Mouse (Mus musculus) embryonic facial prominence, embryonic 12.5 days (tissue): ENCODE measurements around the gene Pptc7. TPM values are rescaled to one million over a fixed set of nuclear protein-coding genes. Genes with fewer than 3 reads are reported as not detected.

ENCODE experiments used
- ATAC-seq: fragments of 200-750 bp; cut with Nextera tagmentation; 2 replicates; pipeline ENCODE4 v1.8.0; 2017; ENCODE audit not compliant: insufficient number of reproducible peaks, insufficient read depth, low FRiP score, low TSS enrichment
- H3K27ac ChIP-seq: fragments of 300-500 bp; sonication (generic); 2 replicates; pipeline ENCODE4 v1.5.1; 2016; ENCODE audit warnings: mild to moderate bottlenecking
- H3K27me3 ChIP-seq: fragments of 300-500 bp; sonication (generic); 2 replicates; pipeline ENCODE4 v1.6.1; 2016; ENCODE audit warnings: mild to moderate bottlenecking, moderate library complexity
- H3K36me3 ChIP-seq: fragments of 300-500 bp; sonication (generic); 2 replicates; pipeline ENCODE4 v1.6.1; 2016; ENCODE audit warnings: mild to moderate bottlenecking
- H3K4me1 ChIP-seq: fragments of 300-500 bp; sonication (generic); 2 replicates; pipeline ENCODE4 v1.6.1; 2016
- H3K4me2 ChIP-seq: fragments of 300-500 bp; sonication (generic); replicated peaks from 2 replicates; pipeline ENCODE4 v1.6.1; 2016; ENCODE audit warnings: mild to moderate bottlenecking, moderate library complexity
- H3K4me3 ChIP-seq: fragments of 300-500 bp; sonication (generic); 2 replicates; pipeline ENCODE4 v1.5.1; 2016; ENCODE audit warnings: mild to moderate bottlenecking
- H3K9ac ChIP-seq: fragments of 300-500 bp; sonication (generic); 2 replicates; pipeline ENCODE4 v1.6.1; 2016; ENCODE audit warnings: mild to moderate bottlenecking, moderate library complexity
- H3K9me3 ChIP-seq: fragments of 300-500 bp; sonication (generic); 2 replicates; pipeline ENCODE4 v1.6.1; 2016; ENCODE audit warnings: mild to moderate bottlenecking, moderate library complexity
- WGBS: fragments of 180-500 bp; shearing (Covaris S2); methylation state at CpG from one replicate; pipeline ENCODE4 v1.1.7; 2016; 5-methylcytosine and 5-hydroxymethylcytosine counted together
- polyA plus RNA-seq: library from polyadenylated mRNA; unstranded; fragments of >200 nt; fragmentation: Nextera tagmentation; extraction: Ambion mirVana; gene quantifications from 2 replicates; pipeline ENCODE4 v1.2.1, GENCODE M21; 2016

The Pptc7 gene
- polyA plus RNA-seq = 11.9 and 12.0 TPM in 2 replicates

GRCm38 (mm10) chr5:122284183-122285028 is at the start of gene Pptc7:
Gene Pptc7, plus strand, starts transcription at chr5:122284365.
- H3K4me2 ChIP-seq = peak within 1 kb of the TSS; percentile 96
- no peaks in the 10 kb centered on the region for H3K27me3 ChIP-seq
- H3K4me3 ChIP-seq = peak within 1 kb of the TSS; percentile 97
- H3K9me3 ChIP-seq = no peaks in the 10 kb centered on the region
- H3K36me3 ChIP-seq = 0 out of 2 replicates have a peak, but pooled peaks cover 14% of the 10 kb centered on the region
- peak; percentile 84 for ATAC-seq
- 0 out of 2 replicates have a peak within 1 kb of the TSS, but pooled peaks have one; percentile 60 for H3K27ac ChIP-seq
- H3K9ac ChIP-seq = peak within 1 kb of the TSS; percentile 88
- peaks cover 24% of the 10 kb centered on the region for H3K4me1 ChIP-seq
- under 1% methylated on average over 109 of the region's 114 CpGs for WGBS

- ATAC-seq = no peak; the same call in 1 of the 2 replicates
- Histone ChIP-seq H3K36me3 (peaks cover 3% of the 10 kb centered on the region), H3K4me1 (peaks cover 28% of the 10 kb centered on the region; the same call in 1 of the 2 replicates), H3K4me2 (no peak overlapping the region; the same call in 1 of the 2 replicates), H3K27me3 (no peaks in the 10 kb centered on the region), H3K27ac (peak overlapping the region; percentile 81), H3K4me3 (no peak overlapping the region), H3K9ac (peak overlapping the region; percentile 31; the same call in 1 of the 2 replicates), H3K9me3 (no peaks in the 10 kb centered on the region)
- WGBS = 30% methylated on average over 9 of the region's 9 CpGs
Measured at GRCm38 (mm10) chr5:122235196-122235836, 48.8 kb upstream of the Pptc7 start.

- WGBS = 71% methylated on average over 5 of the region's 5 CpGs
- no peaks in the 10 kb centered on the region for H3K27me3 ChIP-seq
- no peak overlapping the region for H3K9ac ChIP-seq
- peaks cover 25% of the 10 kb centered on the region; the same call in 1 of the 2 replicates for H3K4me1 ChIP-seq
- no peak overlapping the region for H3K4me3 ChIP-seq
- no peak overlapping the region for H3K4me2 ChIP-seq
- ATAC-seq = no peak
- peak overlapping the region; percentile 63 for H3K27ac ChIP-seq
- no peaks in the 10 kb centered on the region for H3K9me3 ChIP-seq
- peaks cover 21% of the 10 kb centered on the region for H3K36me3 ChIP-seq
Measured at GRCm38 (mm10) chr5:122237200-122237599, 47.0 kb upstream of the Pptc7 start.

- Histone ChIP-seq H3K36me3 (peaks cover 22% of the 10 kb centered on the region), H3K9me3 (no peaks in the 10 kb centered on the region), H3K4me1 (peaks cover 19% of the 10 kb centered on the region; the same call in 1 of the 2 replicates), H3K4me2 (no peak overlapping the region), H3K9ac (no peak overlapping the region), H3K27me3 (no peaks in the 10 kb centered on the region), H3K4me3 (no peak overlapping the region), H3K27ac (no peak overlapping the region)
- no peak for ATAC-seq
- 70% methylated on average over 7 of the region's 7 CpGs for WGBS
Measured at GRCm38 (mm10) chr5:122239618-122240017, 44.5 kb upstream of the Pptc7 start.

- peaks cover 22% of the 10 kb centered on the region for H3K36me3 ChIP-seq
Measured at GRCm38 (mm10) chr5:122240521-122240920, 43.6 kb upstream of the Pptc7 start.

GRCm38 (mm10) chr5:122240989-122241388 is 43.2 kb upstream of the Pptc7 start:
- peaks cover 22% of the 10 kb centered on the region for H3K36me3 ChIP-seq
- no peaks in the 10 kb centered on the region for H3K27me3 ChIP-seq
- no peak overlapping the region for H3K4me2 ChIP-seq
- H3K4me3 ChIP-seq = no peak overlapping the region
- no peak overlapping the region for H3K27ac ChIP-seq
- H3K9me3 ChIP-seq = no peaks in the 10 kb centered on the region
- H3K9ac ChIP-seq = no peak overlapping the region
- peaks cover 6% of the 10 kb centered on the region; the same call in 1 of the 2 replicates for H3K4me1 ChIP-seq
- 69% methylated on average over 1 of the region's 1 CpGs for WGBS
- no peak for ATAC-seq

More at GRCm38 (mm10) chr5:122240521-122240920, 43.6 kb upstream of the Pptc7 start:
- Histone ChIP-seq H3K4me2 (no peak overlapping the region), H3K27me3 (no peaks in the 10 kb centered on the region), H3K9me3 (no peaks in the 10 kb centered on the region), H3K4me3 (no peak overlapping the region), H3K9ac (no peak overlapping the region), H3K4me1 (peaks cover 10% of the 10 kb centered on the region; the same call in 1 of the 2 replicates), H3K27ac (no peak overlapping the region)
- WGBS = 92% methylated on average over 11 of the region's 11 CpGs
- no peak for ATAC-seq

GRCm38 (mm10) chr5:122242521-122243123 is 41.5 kb upstream of the Pptc7 start:
- H3K4me3 ChIP-seq = no peak overlapping the region
- H3K27ac ChIP-seq = no peak overlapping the region
- 87% methylated on average over 6 of the region's 6 CpGs for WGBS
- no peak overlapping the region for H3K9ac ChIP-seq
- peaks cover 26% of the 10 kb centered on the region for H3K36me3 ChIP-seq
- no peak overlapping the region for H3K4me2 ChIP-seq
- no peaks in the 10 kb centered on the region for H3K27me3 ChIP-seq
- no peaks in the 10 kb centered on the region for H3K9me3 ChIP-seq
- peaks cover 5% of the 10 kb centered on the region; the same call in 1 of the 2 replicates for H3K4me1 ChIP-seq
- no peak for ATAC-seq

GRCm38 (mm10) chr5:122243781-122244523 is 40.2 kb upstream of the Pptc7 start:
- no peak overlapping the region for H3K9ac ChIP-seq
- H3K27ac ChIP-seq = no peak overlapping the region
- no peaks in the 10 kb centered on the region for H3K27me3 ChIP-seq
- H3K4me3 ChIP-seq = no peak overlapping the region
- peaks cover 38% of the 10 kb centered on the region for H3K36me3 ChIP-seq
- H3K4me2 ChIP-seq = no peak overlapping the region
- no peaks in the 10 kb centered on the region for H3K9me3 ChIP-seq
- ATAC-seq = no peak
- WGBS = 91% methylated on average over 17 of the region's 17 CpGs
- peaks cover 4% of the 10 kb centered on the region; the same call in 1 of the 2 replicates for H3K4me1 ChIP-seq

- peaks cover 39% of the 10 kb centered on the region for H3K36me3 ChIP-seq
- no peak for ATAC-seq
- no peaks in the 10 kb centered on the region for H3K9me3 ChIP-seq
- H3K4me3 ChIP-seq = no peak overlapping the region
- WGBS = 72% methylated on average over 3 of the region's 3 CpGs
- no peaks in the 10 kb centered on the region for H3K4me1 ChIP-seq
- no peak overlapping the region for H3K4me2 ChIP-seq
- H3K9ac ChIP-seq = no peak overlapping the region
- H3K27me3 ChIP-seq = no peaks in the 10 kb centered on the region
- no peak overlapping the region for H3K27ac ChIP-seq
Measured at GRCm38 (mm10) chr5:122245186-122245585, 39.0 kb upstream of the Pptc7 start.

GRCm38 (mm10) chr5:122246547-122247167 is 37.5 kb upstream of the Pptc7 start:
- Histone ChIP-seq H3K4me1 (no peaks in the 10 kb centered on the region), H3K9me3 (no peaks in the 10 kb centered on the region), H3K27ac (no peak overlapping the region), H3K4me2 (no peak overlapping the region), H3K9ac (no peak overlapping the region), H3K4me3 (no peak overlapping the region), H3K36me3 (peaks cover 28% of the 10 kb centered on the region), H3K27me3 (no peaks in the 10 kb centered on the region)
- ATAC-seq = no peak
- 80% methylated on average over 10 of the region's 10 CpGs for whole genome bisulfite sequencing
